Mouse (Mus musculus): ENCODE results near the gene Eif2d. TPM values are rescaled to one million over a fixed set of nuclear protein-coding genes. Genes with fewer than 3 reads are reported as not detected.

Gene Eif2d
- polyA plus RNA-seq, 1 experiment from 2014 or later: 66.9 TPM

- Histone ChIP-seq H3K9me3 (no peaks in the 10 kb centered on the region), H3K27ac (replicated peaks) (no peak overlapping the region), H3K4me1 (0 out of 2 replicates have a peak, but pooled peaks cover 4% of the 10 kb centered on the region), H3K4me3 (no peak overlapping the region), H3K36me3 (replicated peaks) (no peaks in the 10 kb centered on the region), H3K27me3 (replicated peaks; ENCODE audit: low read depth, poor library complexity, severe bottlenecking) (no peaks in the 10 kb centered on the region)
- 60% methylated on average over 5 of the region's 5 CpGs for WGBS
- DNase-seq (ENCODE audit: low spot score): no peak
These were observed 60.0 kb downstream of the Eif2d start for GRCm38 (mm10) chr1:131212956-131213355.

GRCm38 (mm10) chr1:131213361-131213760, 60.4 kb downstream of the Eif2d start:
- H3K9me3 ChIP-seq: no peaks in the 10 kb centered on the region
- WGBS: 81% methylated on average over 6 of the region's 6 CpGs

GRCm38 (mm10) chr1:131218933-131219332, 66.0 kb downstream of the Eif2d start:
- Histone ChIP-seq H3K27me3 (replicated peaks; ENCODE audit: low read depth, poor library complexity, severe bottlenecking) (no peaks in the 10 kb centered on the region), H3K4me3 (no peak overlapping the region), H3K36me3 (replicated peaks) (no peaks in the 10 kb centered on the region), H3K4me1 (no peaks in the 10 kb centered on the region), H3K27ac (replicated peaks) (no peak overlapping the region), H3K9me3 (no peaks in the 10 kb centered on the region)
- no peak for DNase-seq (ENCODE audit: low spot score)
- WGBS: 92% methylated on average over 11 of the region's 11 CpGs

More at GRCm38 (mm10) chr1:131213361-131213760, 60.4 kb downstream of the Eif2d start:
- Histone ChIP-seq H3K27ac (replicated peaks) (no peak overlapping the region), H3K36me3 (replicated peaks) (no peaks in the 10 kb centered on the region), H3K4me3 (no peak overlapping the region), H3K4me1 (0 out of 2 replicates have a peak, but pooled peaks cover 4% of the 10 kb centered on the region), H3K27me3 (replicated peaks; ENCODE audit: low read depth, poor library complexity, severe bottlenecking) (no peaks in the 10 kb centered on the region)
- DNase-seq (ENCODE audit: low spot score): no peak

- H3K9me3 ChIP-seq: no peaks in the 10 kb centered on the region
- 0 out of 2 replicates have a peak, but pooled peaks cover 3% of the 10 kb centered on the region for H3K4me1 ChIP-seq
- H3K4me3 ChIP-seq: no peak overlapping the region
- H3K27ac ChIP-seq (replicated peaks): no peak overlapping the region
- no peaks in the 10 kb centered on the region for H3K36me3 ChIP-seq (replicated peaks)
- no peak for DNase-seq (ENCODE audit: low spot score)
- 83% methylated on average over 13 of the region's 13 CpGs for WGBS
- H3K27me3 ChIP-seq (replicated peaks; ENCODE audit: low read depth, poor library complexity, severe bottlenecking): no peaks in the 10 kb centered on the region
These were observed 69.0 kb downstream of the Eif2d start for GRCm38 (mm10) chr1:131221822-131222590.

GRCm38 (mm10) chr1:131223345-131223744, 70.4 kb downstream of the Eif2d start:
- no peak for DNase-seq (ENCODE audit: low spot score)
- Histone ChIP-seq H3K4me3 (no peak overlapping the region), H3K27ac (replicated peaks) (no peak overlapping the region), H3K36me3 (replicated peaks) (no peaks in the 10 kb centered on the region), H3K4me1 (0 out of 2 replicates have a peak, but pooled peaks cover 3% of the 10 kb centered on the region), H3K9me3 (no peaks in the 10 kb centered on the region), H3K27me3 (replicated peaks; ENCODE audit: low read depth, poor library complexity, severe bottlenecking) (no peaks in the 10 kb centered on the region)
- WGBS: 90% methylated on average over 2 of the region's 2 CpGs

GRCm38 (mm10) chr1:131224848-131225471, 72.0 kb downstream of the Eif2d start:
- H3K27ac ChIP-seq (replicated peaks): no peak overlapping the region
- DNase-seq (ENCODE audit: low spot score): no peak
- WGBS: 65% methylated on average over 12 of the region's 12 CpGs
- no peaks in the 10 kb centered on the region for H3K27me3 ChIP-seq (replicated peaks; ENCODE audit: low read depth, poor library complexity, severe bottlenecking)
- H3K36me3 ChIP-seq (replicated peaks): no peaks in the 10 kb centered on the region
- no peaks in the 10 kb centered on the region for H3K9me3 ChIP-seq
- H3K4me1 ChIP-seq: 0 out of 2 replicates have a peak, but pooled peaks cover 3% of the 10 kb centered on the region
- H3K4me3 ChIP-seq: no peak overlapping the region

- DNase-seq (ENCODE audit: low spot score): no peak
- Histone ChIP-seq H3K4me3 (no peak overlapping the region), H3K27ac (replicated peaks) (no peak overlapping the region), H3K27me3 (replicated peaks; ENCODE audit: low read depth, poor library complexity, severe bottlenecking) (0 out of 2 replicates have a peak, but pooled peaks cover 7% of the 10 kb centered on the region), H3K4me1 (peaks cover 3% of the 10 kb centered on the region; the same call in 1 of the 2 replicates), H3K9me3 (no peaks in the 10 kb centered on the region), H3K36me3 (replicated peaks) (no peaks in the 10 kb centered on the region)
- 67% methylated on average over 7 of the region's 7 CpGs for WGBS
These were observed 75.2 kb downstream of the Eif2d start for GRCm38 (mm10) chr1:131228225-131228624.

- Histone ChIP-seq H3K27me3 (replicated peaks; ENCODE audit: low read depth, poor library complexity, severe bottlenecking) (0 out of 2 replicates have a peak, but pooled peaks cover 7% of the 10 kb centered on the region), H3K4me1 (peaks cover 6% of the 10 kb centered on the region; the same call in 1 of the 2 replicates), H3K27ac (replicated peaks) (no peak overlapping the region), H3K4me3 (no peak overlapping the region), H3K36me3 (replicated peaks) (no peaks in the 10 kb centered on the region), H3K9me3 (no peaks in the 10 kb centered on the region)
- WGBS: 89% methylated on average over 5 of the region's 5 CpGs
- DNase-seq (ENCODE audit: low spot score): no peak
These were observed 75.7 kb downstream of the Eif2d start for GRCm38 (mm10) chr1:131228659-131229058.

GRCm38 (mm10) chr1:131233527-131233926, 80.5 kb downstream of the Eif2d start:
- Histone ChIP-seq H3K27ac (replicated peaks) (no peak overlapping the region), H3K36me3 (replicated peaks) (no peaks in the 10 kb centered on the region), H3K4me1 (peaks cover 11% of the 10 kb centered on the region; the same call in 1 of the 2 replicates), H3K27me3 (replicated peaks; ENCODE audit: low read depth, poor library complexity, severe bottlenecking) (peaks cover 13% of the 10 kb centered on the region; the same call in 1 of the 2 replicates), H3K9me3 (no peaks in the 10 kb centered on the region), H3K4me3 (no peak overlapping the region)
- no peak for DNase-seq (ENCODE audit: low spot score)
- 68% methylated on average over 12 of the region's 12 CpGs for WGBS

- Histone ChIP-seq H3K9me3 (no peaks in the 10 kb centered on the region), H3K4me3 (no peak overlapping the region), H3K27ac (replicated peaks) (no peak overlapping the region), H3K27me3 (replicated peaks; ENCODE audit: low read depth, poor library complexity, severe bottlenecking) (peaks cover 38% of the 10 kb centered on the region), H3K4me1 (peaks cover 11% of the 10 kb centered on the region; the same call in 1 of the 2 replicates), H3K36me3 (replicated peaks) (no peaks in the 10 kb centered on the region)
- no peak for DNase-seq (ENCODE audit: low spot score)
- 59% methylated on average over 7 of the region's 7 CpGs for WGBS
These were observed 83.1 kb downstream of the Eif2d start for GRCm38 (mm10) chr1:131236077-131236476.
